Mouse (Mus musculus) mouse trophoblast stem cell (cell line): Measurements from ENCODE around the gene Atxn1.

Experiments used
- in situ Hi-C, 2 experiments: fragments of 300-500 bp; cut with MseI, MboI; formaldehyde crosslinking; loops; 2 replicates in 1 of 2; 3 replicates in 1 of 2; pipeline ENCODE4 v1.15.1; 2025

Atxn1 gene

GRCm38 (mm10) chr13:45931215-45931614 is 33.6 kb downstream of the Atxn1 start:
- in situ Hi-C loops = no loop called here

GRCm38 (mm10) chr13:45929744-45930143 is 35.1 kb downstream of the Atxn1 start:
- in situ Hi-C loops = no loop called here

GRCm38 (mm10) chr13:45925294-45925693 is 39.5 kb downstream of the Atxn1 start:
- in situ Hi-C loops = no loop called here

- in situ Hi-C loops = no loop called here
These were observed 40.3 kb downstream of the Atxn1 start for GRCm38 (mm10) chr13:45924555-45924954.

GRCm38 (mm10) chr13:45923086-45923485 is 41.7 kb downstream of the Atxn1 start:
- in situ Hi-C loops = no loop called here

GRCm38 (mm10) chr13:45922467-45922866 is 42.3 kb downstream of the Atxn1 start:
- in situ Hi-C loops = no loop called here

GRCm38 (mm10) chr13:45918956-45919711 is 45.7 kb downstream of the Atxn1 start:
- in situ Hi-C loops = no loop called here

- in situ Hi-C loops = no loop called here
These were observed 46.8 kb downstream of the Atxn1 start for GRCm38 (mm10) chr13:45918006-45918380.

GRCm38 (mm10) chr13:45917058-45918005 is 47.5 kb downstream of the Atxn1 start:
- in situ Hi-C loops = no loop called here

- in situ Hi-C loops = no loop called here
These were observed 48.9 kb downstream of the Atxn1 start for GRCm38 (mm10) chr13:45915921-45916320.

GRCm38 (mm10) chr13:45915026-45915425 is 49.8 kb downstream of the Atxn1 start:
- in situ Hi-C loops = no loop called here

GRCm38 (mm10) chr13:45914117-45914516 is 50.7 kb downstream of the Atxn1 start:
- in situ Hi-C loops = no loop called here

GRCm38 (mm10) chr13:45911848-45912247 is 53.0 kb downstream of the Atxn1 start:
- in situ Hi-C loops = no loop called here

GRCm38 (mm10) chr13:45911069-45911468 is 53.7 kb downstream of the Atxn1 start:
- in situ Hi-C loops = no loop called here

- in situ Hi-C loops = no loop called here
These were observed 54.5 kb downstream of the Atxn1 start for GRCm38 (mm10) chr13:45910348-45910747.

GRCm38 (mm10) chr13:45907181-45907691 is 57.6 kb downstream of the Atxn1 start:
- in situ Hi-C loops = no loop called here

GRCm38 (mm10) chr13:45906438-45907166 is 58.2 kb downstream of the Atxn1 start:
- in situ Hi-C loops = no loop called here

- in situ Hi-C loops = no loop called here
These were observed 59.9 kb downstream of the Atxn1 start for GRCm38 (mm10) chr13:45904955-45905354.

GRCm38 (mm10) chr13:45904456-45904855 is 60.4 kb downstream of the Atxn1 start:
- in situ Hi-C loops = no loop called here

GRCm38 (mm10) chr13:45903519-45904274 is 61.1 kb downstream of the Atxn1 start:
- in situ Hi-C loops = no loop called here

- in situ Hi-C loops = no loop called here
These were observed 62.4 kb downstream of the Atxn1 start for GRCm38 (mm10) chr13:45902457-45902856.
